38 mouse cellular contexts compared by ENCODE assay signal in genomic region chr11:6585748-6586147, GRCm38 (mm10). TPM values are rescaled to one million over a fixed set of nuclear protein-coding genes. Genes with fewer than 3 reads are reported as not detected.
A peak's percentile ranks its signal among the peaks of the same experiment; 100 is the strongest.
DNase-seq lines count a peak whose midpoint lies in the region; ATAC-seq and TF ChIP-seq lines count a peak whose summit lies in the region.
"Had no signal": no experiment of that assay in that cellular context is flagged by ENCODE, and none has a peak within 500 bp of the region (broad histone marks: within the 10 kb centered on the region; RNA-seq: fewer than 3 reads in every experiment).

No protein-coding gene starts in this region.

- peaks cover 39% of the 10 kb centered on the region for H3K4me1 ChIP-seq in spleen, adult 2 months (ENCODE audit: control insufficient read depth, insufficient read depth, insufficient read length)
- H3K4me1 ChIP-seq in liver, embryonic 15.5 days (replicated peaks): peaks cover 55% of the 10 kb centered on the region
- H3K4me1 ChIP-seq in forebrain, embryonic 11.5 days (replicated peaks; ENCODE audit: control insufficient read depth, insufficient read depth, low read length): no peaks in the 10 kb centered on the region
- H3K4me1 ChIP-seq: embryonic facial prominence, embryonic 12.5 days; forebrain, embryonic 13.5 days; limb, embryonic 10.5 days; limb, embryonic 15.5 days; lung, embryonic 15.5 days; neural tube, embryonic 15.5 days had no signal

- no peaks in the 10 kb centered on the region for H3K9me3 ChIP-seq in liver, embryonic 15.5 days (replicated peaks)
- H3K9me3 ChIP-seq in forebrain, embryonic 11.5 days (ENCODE audit: control insufficient read depth, low read length): no peaks in the 10 kb centered on the region
- H3K9me3 ChIP-seq: embryonic facial prominence, embryonic 12.5 days; forebrain, embryonic 13.5 days; heart, embryonic 12.5 days; limb, embryonic 10.5 days; limb, embryonic 15.5 days; lung, embryonic 15.5 days; neural tube, embryonic 15.5 days had no signal

- 0 out of 2 replicates have a peak, but pooled peaks have one; percentile 27 for ATAC-seq in erythroblast, adult 5-6 weeks (replicated peaks; ENCODE audit: low FRiP score, poor library complexity, severe bottlenecking)
- no peak for ATAC-seq in liver, embryonic 15.5 days (ENCODE audit: insufficient read depth)
- no peak for ATAC-seq in forebrain, embryonic 11.5 days (replicated peaks; ENCODE audit: low FRiP score)
- ATAC-seq: CD4-positive, CD25-positive, alpha-beta regulatory T cell, adult 4 months; forebrain, embryonic 13.5 days; intestine, postnatal 0 days had no signal

- H3K9ac ChIP-seq in liver, embryonic 15.5 days: no peak overlapping the region
- no peak overlapping the region for H3K9ac ChIP-seq in forebrain, embryonic 11.5 days (ENCODE audit: low read length)
- H3K9ac ChIP-seq: embryonic facial prominence, embryonic 12.5 days; forebrain, embryonic 13.5 days; heart, embryonic 12.5 days; hindbrain, embryonic 14.5 days; limb, embryonic 15.5 days; lung, embryonic 15.5 days; neural tube, embryonic 15.5 days had no signal

- no peak overlapping the region for H3K4me2 ChIP-seq in liver, embryonic 15.5 days
- H3K4me2 ChIP-seq in forebrain, embryonic 11.5 days (ENCODE audit: low read depth, low read length, severe bottlenecking): no peak overlapping the region
- H3K4me2 ChIP-seq: embryonic facial prominence, embryonic 12.5 days; forebrain, embryonic 13.5 days; heart, embryonic 12.5 days; hindbrain, embryonic 14.5 days; limb, embryonic 15.5 days; lung, embryonic 15.5 days; neural tube, embryonic 15.5 days had no signal

- no peak for TF ChIP-seq POLR2A in spleen, adult 2 months (IDR thresholded peaks at IDR 0.05; ENCODE audit: low read depth, low read length)

- peak overlapping the region; percentile 79 for H3K27ac ChIP-seq in spleen, adult 2 months (ENCODE audit: insufficient read depth, low read length)
- H3K27ac ChIP-seq in liver, embryonic 15.5 days (replicated peaks): peak overlapping the region; percentile 64
- no peak overlapping the region for H3K27ac ChIP-seq in forebrain, embryonic 11.5 days (ENCODE audit: low read depth, low read length)
- H3K27ac ChIP-seq: embryonic facial prominence, embryonic 12.5 days; forebrain, embryonic 13.5 days; hindbrain, embryonic 14.5 days; limb, embryonic 10.5 days; limb, embryonic 15.5 days; lung, embryonic 15.5 days; neural tube, embryonic 15.5 days had no signal

- no peak for DNase-seq in spleen, adult 2 months (ENCODE audit: low read depth in 1 of 2, low spot score in 2 of 2)
- DNase-seq in spleen, adult 12 weeks (ENCODE audit: low spot score): no peak
- no peak for DNase-seq in forebrain, embryonic 11.5 days (ENCODE audit: low spot score)
- DNase-seq in heart, postnatal 25 days (ENCODE audit: low spot score): no peak
- DNase-seq in frontal cortex, adult 2 months (ENCODE audit: extremely low spot score in 1 of 2, low spot score in 1 of 2): no peak
- DNase-seq: adrenal gland, adult 8-10 months; cerebellum, adult 11 months; cerebellum, adult 9-10 months; embryo, embryonic 11 days; gastrocnemius, adult 2 months; heart, adult 2 months; kidney, postnatal 14 days; layer of hippocampus, adult 9-11 months; lung, postnatal 4 days; midbrain, embryonic 14.5 days; right cerebral cortex, adult 18-20 months; thymus, adult 2 months; thymus, postnatal 36 days had no signal

- no peaks in the 10 kb centered on the region for H3K27me3 ChIP-seq in spleen, adult 2 months (ENCODE audit: control insufficient read depth, insufficient read depth, low read length)
- no peaks in the 10 kb centered on the region for H3K27me3 ChIP-seq in liver, embryonic 15.5 days
- H3K27me3 ChIP-seq in forebrain, embryonic 11.5 days (ENCODE audit: control insufficient read depth, insufficient read depth, low read length): no peaks in the 10 kb centered on the region
- H3K27me3 ChIP-seq: embryonic facial prominence, embryonic 12.5 days; forebrain, embryonic 13.5 days; heart, embryonic 12.5 days; limb, embryonic 15.5 days; lung, embryonic 15.5 days; neural tube, embryonic 15.5 days had no signal

- H3K4me3 ChIP-seq in spleen, adult 2 months (ENCODE audit: extremely low read depth, insufficient read depth, insufficient read length): no peak overlapping the region
- no peak overlapping the region for H3K4me3 ChIP-seq in liver, embryonic 15.5 days (replicated peaks)
- H3K4me3 ChIP-seq in forebrain, embryonic 11.5 days (ENCODE audit: low read depth, low read length): no peak overlapping the region
- H3K4me3 ChIP-seq: embryonic facial prominence, embryonic 12.5 days; erythroblast, embryonic 14.5 days; forebrain, embryonic 13.5 days; gastrocnemius, adult 2 months; heart, adult 2 months; heart, embryonic 12.5 days; limb, embryonic 10.5 days; limb, embryonic 15.5 days; lung, embryonic 15.5 days; neural tube, embryonic 15.5 days had no signal

- 83% methylated on average over 8 of the region's 8 CpGs for WGBS in spleen, adult 2 months
- WGBS in liver, embryonic 15.5 days (ENCODE audit: insufficient replicate concordance): 81% methylated on average over 8 of the region's 8 CpGs
- WGBS in forebrain, embryonic 11.5 days: 97% methylated on average over 8 of the region's 8 CpGs

- no peak for TF ChIP-seq CTCF in spleen, adult 2 months (IDR thresholded peaks at IDR 0.05; ENCODE audit: extremely low read depth, insufficient read depth, insufficient read length, insufficient replicate concordance)

- peaks cover 49% of the 10 kb centered on the region for H3K36me3 ChIP-seq in spleen, adult 2 months (ENCODE audit: control insufficient read depth, insufficient read depth, low read length)
- H3K36me3 ChIP-seq in liver, embryonic 15.5 days (replicated peaks): peaks cover 64% of the 10 kb centered on the region
- H3K36me3 ChIP-seq in forebrain, embryonic 11.5 days (ENCODE audit: control insufficient read depth, insufficient read depth, low read length): peaks cover 2% of the 10 kb centered on the region; the same call in 1 of the 2 replicates

- intact Hi-C loops in heart, postnatal 25 days (cut with DNase I): no loop called here

RNA-seq across cellular contexts. Expression of gene Nacad, which starts 20.1 kb away (rescaled TPM):
- polyA plus RNA-seq in spleen, adult 2 months (2012; rRNA removed): 0.37 and 0.60 TPM in 2 replicates
- 0.19 and 2.3 TPM in 2 replicates for total RNA-seq in erythroblast, adult 5-6 weeks (2015; ENCODE audit: low replicate concordance)
- total RNA-seq in erythroblast, adult 5-6 weeks (2017; ENCODE audit: low replicate concordance): not detected in 2 replicates
- 5.2 and 5.3 TPM in 2 replicates for polyA plus RNA-seq in liver, embryonic 15.5 days (2015; fragmentation: Nextera tagmentation; extraction: Ambion mirVana)
- 28.4 and 29.3 TPM in 2 replicates for polyA plus RNA-seq in forebrain, embryonic 11.5 days (2014; fragmentation: Nextera tagmentation; extraction: Ambion mirVana)
- 1 to 10 TPM in 1 of 2 experiments, under 1 TPM in 1; 0.49 to 1.1 TPM for total RNA-seq in heart, postnatal 25 days (2021)
- 52.2 and 64.5 TPM in 2 replicates for polyA plus RNA-seq in frontal cortex, adult 2 months (2012; rRNA removed)

RNA-seq across cellular contexts. Expression of gene Ccm2, which starts 39.1 kb away (rescaled TPM):
- polyA plus RNA-seq in spleen, adult 2 months (2012; rRNA removed): 233 and 234 TPM in 2 replicates
- total RNA-seq in erythroblast, adult 5-6 weeks (2015; ENCODE audit: low replicate concordance): 9.8 and 11.0 TPM in 2 replicates
- total RNA-seq in erythroblast, adult 5-6 weeks (2017; ENCODE audit: low replicate concordance): 10.3 and 15.7 TPM in 2 replicates
- 40.1 and 43.9 TPM in 2 replicates for polyA plus RNA-seq in liver, embryonic 15.5 days (2015; fragmentation: Nextera tagmentation; extraction: Ambion mirVana)
- polyA plus RNA-seq in forebrain, embryonic 11.5 days (2014; fragmentation: Nextera tagmentation; extraction: Ambion mirVana): 90.8 and 97.2 TPM in 2 replicates
- 10 to 100 TPM; 23.9 to 24.3 TPM for total RNA-seq in heart, postnatal 25 days (2021)
- polyA plus RNA-seq in frontal cortex, adult 2 months (2012; rRNA removed): 83.1 and 88.2 TPM in 2 replicates

RNA-seq across cellular contexts. Expression of gene Tbrg4, which starts 40.1 kb away (rescaled TPM):
- polyA plus RNA-seq in spleen, adult 2 months (2012; rRNA removed): 88.6 and 125 TPM in 2 replicates
- 8.8 and 10.4 TPM in 2 replicates for total RNA-seq in erythroblast, adult 5-6 weeks (2015; ENCODE audit: low replicate concordance)
- 10.3 and 18.3 TPM in 2 replicates for total RNA-seq in erythroblast, adult 5-6 weeks (2017; ENCODE audit: low replicate concordance)
- polyA plus RNA-seq in liver, embryonic 15.5 days (2015; fragmentation: Nextera tagmentation; extraction: Ambion mirVana): 31.0 and 33.3 TPM in 2 replicates
- polyA plus RNA-seq in forebrain, embryonic 11.5 days (2014; fragmentation: Nextera tagmentation; extraction: Ambion mirVana): 53.0 TPM in 2 replicates
- 100 to 1,000 TPM in 1 of 2 experiments, 10 to 100 TPM in 1; 98.2 to 109 TPM for total RNA-seq in heart, postnatal 25 days (2021)
- 59.8 and 64.9 TPM in 2 replicates for polyA plus RNA-seq in frontal cortex, adult 2 months (2012; rRNA removed)

RNA-seq across cellular contexts. Expression of gene Wap, which starts 52.7 kb away (rescaled TPM):
- polyA plus RNA-seq in spleen, adult 2 months (2012; rRNA removed): not detected in 2 replicates
- not detected in 2 replicates for total RNA-seq in erythroblast, adult 5-6 weeks (2015; ENCODE audit: low replicate concordance)
- not detected in 2 replicates for total RNA-seq in erythroblast, adult 5-6 weeks (2017; ENCODE audit: low replicate concordance)
- not detected in 2 replicates for polyA plus RNA-seq in liver, embryonic 15.5 days (2015; fragmentation: Nextera tagmentation; extraction: Ambion mirVana)
- polyA plus RNA-seq in forebrain, embryonic 11.5 days (2014; fragmentation: Nextera tagmentation; extraction: Ambion mirVana): not detected in 2 replicates
- not detected for total RNA-seq in heart, postnatal 25 days (2021)
- not detected in 2 replicates for polyA plus RNA-seq in frontal cortex, adult 2 months (2012; rRNA removed)
- total RNA-seq: adrenal gland, adult 8-10 months; adrenal gland, postnatal 4 days; gastrocnemius, adult 2 months; gastrocnemius, postnatal 4 days; heart, adult 2 months; hematopoietic stem cell, adult 5-6 weeks; left cerebral cortex, postnatal 10 days; monocyte, adult 5-6 weeks had no signal
- polyA plus RNA-seq: CD4-positive, CD25-positive, alpha-beta regulatory T cell, adult 4 months; embryonic facial prominence, embryonic 12.5 days; erythroblast, embryonic 14.5 days; forebrain, embryonic 13.5 days; heart, adult 2 months; heart, embryonic 12.5 days; heart, postnatal 0 days; hindbrain, embryonic 14.5 days; kidney, embryonic 14.5 days; limb, embryonic 10.5 days; limb, embryonic 15.5 days; lung, embryonic 15.5 days; midbrain, embryonic 14.5 days; neural tube, embryonic 15.5 days had no signal
